Mouse (Mus musculus): ENCODE data around the gene Susd5. TPM values are rescaled to one million over a fixed set of nuclear protein-coding genes. Genes with fewer than 3 reads are reported as not detected.

Gene Susd5
- total and polyA plus RNA-seq, 3 experiments, result not detected

- no peak for DNase-seq (ENCODE audit: extremely low read depth)
- Histone ChIP-seq H3K27me3 (replicated peaks) (no peaks in the 10 kb centered on the region), H3K36me3 (replicated peaks in 1 of 2; ENCODE audit: control insufficient read depth in 1 of 2, insufficient read depth in 1 of 2, low read length in 1 of 2) (peaks cover 0 to 2% of the 10 kb centered on the region in 2 experiments), H3K79me2 (replicated peaks; ENCODE audit: control insufficient read depth, extremely low read depth, insufficient read depth, poor library complexity, severe bottlenecking) (no peaks in the 10 kb centered on the region), H3K27ac (ENCODE audit: insufficient read depth, low read depth) (no peak overlapping the region), H3K4me2 (ENCODE audit: insufficient read depth, low read depth, poor library complexity, severe bottlenecking) (no peak overlapping the region), H3K9me3 (replicated peaks; ENCODE audit: low read length) (no peaks in the 10 kb centered on the region), H3K4me1 (ENCODE audit: control insufficient read depth in 1 of 2, insufficient read depth in 2 of 2) (no peaks in the 10 kb centered on the region), H3K9ac (ENCODE audit: insufficient read depth, low read depth) (no peak overlapping the region), H3K4me3 (replicated peaks in 1 of 3; ENCODE audit: low read depth in 2 of 3, low read length in 2 of 3, poor library complexity in 1 of 3) (no peak overlapping the region)
- TF ChIP-seq TCF12 (IDR thresholded peaks at IDR 0.05; ENCODE audit: low read depth, low read length) (no peak), POLR2AphosphoS2 (IDR thresholded peaks at IDR 0.05; ENCODE audit: low read depth, low read length) (no peak), MAZ (IDR thresholded peaks at IDR 0.05; ENCODE audit: low read depth, low read length) (no peak), SMC3 (IDR thresholded peaks at IDR 0.05; ENCODE audit: low read depth, low read length) (no peak), PAX5 (IDR thresholded peaks at IDR 0.05; ENCODE audit: low read length) (no peak), BHLHE40 (IDR thresholded peaks at IDR 0.05; ENCODE audit: low read depth, low read length) (no peak)
- in situ Hi-C loops (cut with MboI; ENCODE audit: low pct_ligation_motif_present, low pct_unique_long_range_greater_than_20kb, low sequenced_read_pairs) (no loop called here), dilution Hi-C loops (cut with MboI; ENCODE audit: extremely low pct_ligation_motif_present, extremely low pct_unique_long_range_greater_than_20kb, low sequenced_read_pairs) (no loop called here)
Measured at GRCm38 (mm10) chr9:114014034-114014433, 42.9 kb upstream of the Susd5 start.

DNA sequence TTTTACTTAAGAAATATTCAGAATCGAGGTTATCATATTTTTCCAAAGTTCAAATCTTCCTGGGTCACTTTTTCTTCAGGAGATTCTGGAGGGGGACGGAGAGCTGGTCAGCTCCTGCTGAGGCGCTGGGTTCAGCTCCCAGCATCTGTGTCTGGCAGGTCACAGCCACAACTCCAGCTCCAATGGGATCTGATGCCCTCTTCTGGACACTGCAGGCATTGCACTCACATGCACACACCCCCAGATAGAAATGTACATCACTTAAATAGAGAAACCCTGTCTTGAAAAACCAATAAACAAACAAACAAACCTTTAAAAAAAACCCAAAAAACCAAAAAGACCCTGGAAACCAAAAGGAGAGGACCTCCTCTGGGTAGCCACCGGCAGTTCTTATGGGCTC lies 41.2 kb upstream of the Susd5 start:
- no peak overlapping the region for H3K27ac ChIP-seq (ENCODE audit: insufficient read depth, low read depth)
- H3K9me3 ChIP-seq (replicated peaks; ENCODE audit: low read length), result no peaks in the 10 kb centered on the region
- no peaks in the 10 kb centered on the region for H3K79me2 ChIP-seq (replicated peaks; ENCODE audit: control insufficient read depth, extremely low read depth, insufficient read depth, poor library complexity, severe bottlenecking)
- peaks cover 0 to 2% of the 10 kb centered on the region in 2 experiments for H3K36me3 ChIP-seq (replicated peaks in 1 of 2; ENCODE audit: control insufficient read depth in 1 of 2, insufficient read depth in 1 of 2, low read length in 1 of 2)
- H3K4me2 ChIP-seq (ENCODE audit: insufficient read depth, low read depth, poor library complexity, severe bottlenecking), result no peak overlapping the region
- DNase-seq (ENCODE audit: extremely low read depth), result peak; percentile 8
- no peaks in the 10 kb centered on the region for H3K4me1 ChIP-seq (ENCODE audit: control insufficient read depth in 1 of 2, insufficient read depth in 2 of 2)
- dilution Hi-C loops (cut with MboI; ENCODE audit: extremely low pct_ligation_motif_present, extremely low pct_unique_long_range_greater_than_20kb, low sequenced_read_pairs), result no loop called here
- TF ChIP-seq MAFK (IDR thresholded peaks at IDR 0.05; ENCODE audit: insufficient replicate concordance, low read length) (no peak), ETS1 (conservative IDR thresholded peaks at IDR 0.05; ENCODE audit: low read depth, low read length) (no peak), SMC3 (IDR thresholded peaks at IDR 0.05; ENCODE audit: low read depth, low read length) (peak; percentile 45), CTCF (conservative IDR thresholded peaks at IDR 0.05 in 1 of 2, IDR thresholded peaks at IDR 0.05 in 1 of 2; ENCODE audit: low read depth in 2 of 2, low read length in 2 of 2) (peak in 1 of 2 experiments; percentile 54; a peak in 3 of 4 replicates), CHD1 (IDR thresholded peaks at IDR 0.05; ENCODE audit: low read depth, low read length) (no peak), RAD21 (IDR thresholded peaks at IDR 0.05; ENCODE audit: low read depth, low read length) (peak; percentile 23)
- H3K9ac ChIP-seq (ENCODE audit: insufficient read depth, low read depth), result no peak overlapping the region
- no peaks in the 10 kb centered on the region for H3K27me3 ChIP-seq (replicated peaks)
- in situ Hi-C loops (cut with MboI; ENCODE audit: low pct_ligation_motif_present, low pct_unique_long_range_greater_than_20kb, low sequenced_read_pairs), result no loop called here
- H3K4me3 ChIP-seq (replicated peaks in 1 of 3; ENCODE audit: low read depth in 2 of 3, low read length in 2 of 3, poor library complexity in 1 of 3), result no peak overlapping the region

DNA sequence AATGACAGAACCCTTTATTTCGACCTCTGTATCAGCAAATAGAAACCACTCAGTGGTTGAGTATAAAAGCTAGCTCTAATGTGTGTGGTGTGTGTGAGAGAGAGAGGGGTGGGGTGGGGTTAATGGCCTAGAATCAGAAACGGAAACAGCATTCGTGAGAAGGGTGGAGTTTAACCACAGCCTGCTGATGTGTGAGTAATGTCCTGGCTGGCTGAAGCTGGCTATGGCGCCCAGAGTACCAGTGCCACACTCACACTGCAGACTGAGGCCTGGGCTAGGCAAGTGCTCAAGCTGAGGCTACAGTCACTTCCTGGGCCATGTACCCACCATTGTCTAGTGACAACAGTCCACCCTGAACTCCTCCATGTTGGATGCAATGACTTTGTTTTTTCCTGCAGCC lies 40.5 kb upstream of the Susd5 start:
- Histone ChIP-seq H3K79me2 (replicated peaks; ENCODE audit: control insufficient read depth, extremely low read depth, insufficient read depth, poor library complexity, severe bottlenecking) (no peaks in the 10 kb centered on the region), H3K27ac (ENCODE audit: insufficient read depth, low read depth) (no peak overlapping the region), H3K9ac (ENCODE audit: insufficient read depth, low read depth) (no peak overlapping the region), H3K27me3 (replicated peaks) (no peaks in the 10 kb centered on the region), H3K4me2 (ENCODE audit: insufficient read depth, low read depth, poor library complexity, severe bottlenecking) (no peak overlapping the region), H3K4me3 (replicated peaks in 1 of 3; ENCODE audit: low read depth in 2 of 3, low read length in 2 of 3, poor library complexity in 1 of 3) (no peak overlapping the region), H3K36me3 (replicated peaks in 1 of 2; ENCODE audit: control insufficient read depth in 1 of 2, insufficient read depth in 1 of 2, low read length in 1 of 2) (peaks cover 0 to 2% of the 10 kb centered on the region in 2 experiments), H3K4me1 (ENCODE audit: control insufficient read depth in 1 of 2, insufficient read depth in 2 of 2) (no peaks in the 10 kb centered on the region), H3K9me3 (replicated peaks; ENCODE audit: low read length) (no peaks in the 10 kb centered on the region)
- dilution Hi-C loops (cut with MboI; ENCODE audit: extremely low pct_ligation_motif_present, extremely low pct_unique_long_range_greater_than_20kb, low sequenced_read_pairs) (no loop called here), in situ Hi-C loops (cut with MboI; ENCODE audit: low pct_ligation_motif_present, low pct_unique_long_range_greater_than_20kb, low sequenced_read_pairs) (no loop called here)
- TF ChIP-seq POLR2AphosphoS2 (IDR thresholded peaks at IDR 0.05; ENCODE audit: low read depth, low read length), result no peak
- no peak for DNase-seq (ENCODE audit: extremely low read depth)

Data from CH12.LX (cell line).